Mouse (Mus musculus) forelimb bud, embryonic 11.5 days (tissue): ENCODE measurements around the gene Lrrc75b.
"Not testable (repeated sequence)": the region's sequence is repeated elsewhere in the genome, so short reads cannot be mapped to it uniquely, and the experiment has no call there.

Experiments used
- DNase-seq: peaks from one replicate; pipeline ENCODE4 v3.0.0-alpha.2; 2012; ENCODE audit warnings: low read depth, low spot score

Lrrc75b gene

DNA sequence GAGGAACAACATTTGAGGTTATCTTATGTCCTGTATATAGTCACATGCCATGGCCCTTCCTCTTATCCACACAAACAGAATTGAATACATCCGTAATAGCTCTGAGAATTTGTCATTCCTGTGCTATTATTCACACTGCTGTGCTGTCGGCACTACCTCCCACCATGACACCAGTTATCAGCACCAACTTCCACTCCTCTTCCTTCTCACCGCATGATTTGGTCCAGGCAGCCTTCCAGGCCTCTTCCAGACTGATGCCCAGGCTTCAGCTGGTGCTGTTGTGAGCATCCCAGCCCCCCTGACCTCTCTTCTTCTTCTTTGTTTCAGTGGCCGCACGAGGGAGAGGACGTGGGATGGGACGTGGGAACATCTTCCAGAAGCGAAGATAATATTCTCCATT, 25.2 kb downstream of the Lrrc75b start:
- DNase-seq: no peak

DNA sequence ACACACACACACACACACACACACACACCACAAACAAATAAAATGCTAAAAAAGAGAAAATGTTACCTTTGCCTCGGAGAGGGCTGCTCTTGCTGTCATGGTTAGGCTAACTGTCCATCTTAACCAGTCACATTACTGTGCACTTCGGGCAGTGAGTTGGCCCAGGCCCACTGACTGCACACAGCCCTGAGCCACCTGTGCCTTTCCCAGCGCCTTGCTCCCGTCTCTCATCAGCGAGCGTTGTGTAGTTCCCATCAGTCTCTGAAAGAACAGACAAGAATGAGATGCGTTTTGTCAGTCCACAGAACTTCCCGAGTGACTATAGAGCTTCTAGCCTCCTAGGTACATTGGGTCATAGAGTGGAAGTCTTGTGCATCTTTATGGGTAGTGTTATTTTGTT, 25.9 kb downstream of the Lrrc75b start:
- no peak for DNase-seq

DNA sequence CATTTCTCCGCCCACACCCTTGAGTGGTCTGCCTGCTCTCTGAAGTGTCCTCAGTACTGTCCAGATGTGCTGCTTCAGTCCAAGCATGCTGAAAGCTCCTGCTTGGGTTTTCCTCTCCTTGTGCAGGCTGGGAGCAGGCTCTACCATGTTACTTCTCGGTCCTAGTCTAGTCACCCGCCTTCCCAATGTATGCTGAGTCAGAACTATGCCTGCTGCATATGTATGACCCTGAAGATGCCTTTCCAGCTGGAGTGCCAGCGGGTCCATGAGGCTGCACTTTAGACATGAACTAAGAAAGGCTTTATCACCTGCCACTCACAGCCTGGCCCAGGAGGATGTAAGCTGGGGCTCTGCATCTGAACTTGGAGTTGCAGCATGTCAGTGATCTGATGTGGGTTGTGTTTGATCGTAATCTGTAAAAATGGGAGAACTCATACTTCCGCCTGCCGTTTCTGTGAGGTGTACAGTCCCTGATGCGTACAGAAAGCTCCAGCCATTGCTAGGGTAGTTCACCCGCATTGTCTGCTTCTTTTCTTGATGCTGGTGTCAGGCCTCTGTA, 28.5 kb downstream of the Lrrc75b start:
- DNase-seq: no peak

GRCm38 (mm10) chr10:75530322-75530721, 29.8 kb downstream of the Lrrc75b start:
- DNase-seq: no peak

- not testable (repeated sequence) for DNase-seq
Observed at GRCm38 (mm10) chr10:75525450-75525849, 34.7 kb downstream of the Lrrc75b start.

GRCm38 (mm10) chr10:75521643-75522042, 38.5 kb downstream of the Lrrc75b start:
- no peak for DNase-seq

DNA sequence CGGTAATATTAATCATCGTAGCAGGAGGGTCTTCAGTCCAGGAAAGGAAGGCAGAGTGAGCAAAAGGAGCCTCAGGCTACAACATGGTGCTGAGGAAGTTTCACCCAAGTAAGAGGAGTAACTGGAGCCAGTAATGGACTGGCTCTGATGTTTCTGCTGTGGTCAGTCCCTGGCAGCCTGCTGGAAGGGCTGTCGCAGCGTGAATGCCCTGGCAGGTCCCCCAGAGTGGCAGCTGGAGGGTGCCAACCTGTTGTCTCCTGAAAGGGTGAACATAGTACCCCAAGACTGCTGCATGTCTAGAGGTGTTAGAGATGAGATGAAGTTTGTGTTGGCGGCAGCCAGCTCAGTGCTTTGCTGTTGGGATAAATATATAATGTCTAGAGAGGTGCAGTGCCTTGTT, 39.5 kb downstream of the Lrrc75b start:
- DNase-seq: no peak

DNA sequence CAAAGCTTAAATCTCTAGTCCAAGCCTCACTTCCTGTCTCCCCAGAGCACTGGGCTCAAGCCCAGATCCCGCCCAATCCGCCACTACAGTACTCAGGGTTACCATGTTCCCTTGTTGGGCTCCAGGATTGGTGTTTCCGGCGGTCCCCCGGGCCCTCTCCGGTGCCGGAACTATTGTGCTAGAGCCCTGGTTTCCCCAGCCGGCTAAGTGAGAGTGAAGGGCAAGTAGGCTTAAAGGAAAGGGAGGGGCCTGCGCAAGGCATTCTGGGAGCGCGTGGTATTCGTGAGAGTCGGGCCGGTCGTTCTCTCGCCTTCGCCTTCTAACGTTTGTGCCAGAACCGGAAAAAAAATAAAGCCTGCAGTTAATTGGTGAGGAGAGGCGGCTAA, 42.4 kb downstream of the Lrrc75b start, which contains the start of gene Gucd1:
Gene Gucd1, minus strand, starts transcription at position 215 of the 386 bp plus-strand sequence.
- peak; percentile 96 for DNase-seq

DNA sequence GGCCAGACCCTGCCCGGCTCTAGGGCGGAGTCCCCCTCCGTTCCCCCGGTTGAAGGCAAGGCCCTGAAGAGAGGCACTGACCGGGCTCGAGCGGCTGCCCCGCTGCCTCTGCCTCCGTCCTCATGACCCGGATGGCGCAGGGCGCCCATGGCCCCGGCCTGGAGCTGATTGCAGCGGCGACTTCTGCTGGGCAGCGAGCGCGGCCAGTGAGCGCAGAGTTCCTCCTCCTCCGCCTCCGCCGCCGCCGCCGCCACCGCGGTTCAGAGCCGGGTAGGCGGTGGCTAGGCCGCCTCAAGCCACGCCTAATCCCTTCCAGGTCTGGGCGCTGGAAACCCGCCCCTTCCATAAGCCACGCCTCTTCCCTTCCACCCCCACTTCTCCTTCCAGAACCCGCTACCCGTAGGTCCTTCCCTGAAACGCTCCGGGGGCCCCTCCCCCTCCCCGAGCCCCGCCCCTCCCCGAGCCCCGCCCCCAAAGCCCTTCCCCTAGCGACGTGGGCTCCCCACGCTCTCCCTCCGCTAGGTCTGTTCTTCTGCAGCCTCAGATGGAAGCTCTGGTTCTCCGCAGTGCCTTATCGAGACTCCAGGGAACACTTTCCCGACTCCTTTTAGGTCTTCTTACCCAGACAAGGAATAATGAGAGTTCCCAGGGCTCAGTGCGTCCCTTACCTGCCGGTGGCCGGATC, 42.9 kb downstream of the Lrrc75b start, which contains the start of gene Snrpd3:
Gene Snrpd3, plus strand, starts transcription at position 479 of the 685 bp plus-strand sequence.
- peak; percentile 97 for DNase-seq

GRCm38 (mm10) chr10:75516724-75517072, 43.4 kb downstream of the Lrrc75b start:
- DNase-seq: peak; percentile 16

DNA sequence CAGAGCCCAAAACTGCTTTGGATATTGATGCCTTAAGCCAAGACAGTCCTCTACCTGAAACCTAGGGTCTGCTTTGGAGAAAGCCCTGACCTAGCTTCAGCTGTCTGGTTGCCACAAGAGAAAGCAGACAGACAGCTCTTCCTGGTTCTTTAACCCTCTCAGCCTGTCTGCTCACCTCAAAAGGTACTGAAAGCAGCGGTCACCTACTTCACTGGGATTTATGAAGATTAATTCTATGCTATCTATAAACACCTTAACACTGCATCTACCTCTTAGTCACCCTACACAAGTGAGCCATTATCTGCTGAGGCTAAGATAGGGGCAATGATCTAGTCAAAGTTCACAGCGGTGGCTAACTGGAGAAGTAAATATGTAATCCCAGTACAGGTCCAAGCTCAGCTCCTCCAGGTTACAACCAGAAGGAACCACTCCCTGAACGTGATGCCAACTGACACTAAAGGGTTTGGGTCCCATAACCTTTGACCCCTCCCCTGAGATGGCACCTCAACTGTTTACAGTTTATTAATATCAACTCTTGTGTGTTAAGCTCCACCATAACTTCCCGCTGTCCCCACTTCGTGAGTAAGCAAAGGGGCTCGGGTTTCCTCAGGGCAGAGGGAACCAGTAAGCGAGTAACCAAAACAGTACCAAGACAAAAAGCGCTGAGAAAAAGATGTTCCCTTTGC, 43.9 kb downstream of the Lrrc75b start:
- DNase-seq: no peak

GRCm38 (mm10) chr10:75515216-75516037, 44.7 kb downstream of the Lrrc75b start:
- no peak for DNase-seq

DNA sequence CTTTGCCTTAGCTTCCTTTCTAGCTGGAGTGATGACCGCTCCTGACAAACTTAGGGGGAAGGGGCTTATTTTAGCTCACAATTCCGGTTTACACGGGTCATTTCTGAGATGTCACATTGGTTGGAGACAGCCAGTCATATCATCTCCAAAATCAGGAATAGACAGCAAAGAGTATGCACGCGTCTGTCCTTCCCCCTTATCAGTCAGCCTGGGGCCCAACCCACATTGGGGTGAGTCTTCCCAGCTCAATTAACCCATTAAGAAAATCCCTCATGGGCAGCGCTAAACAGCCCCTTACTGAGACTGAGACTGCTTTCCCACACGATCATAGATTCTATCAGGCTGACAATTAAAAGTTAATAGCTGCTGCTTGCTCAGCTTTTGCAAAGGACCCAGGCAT, 45.8 kb downstream of the Lrrc75b start:
- DNase-seq: no peak

GRCm38 (mm10) chr10:75513306-75514067, 46.6 kb downstream of the Lrrc75b start:
- DNase-seq: no peak

GRCm38 (mm10) chr10:75512796-75513195, 47.3 kb downstream of the Lrrc75b start:
- DNase-seq: no peak

DNA sequence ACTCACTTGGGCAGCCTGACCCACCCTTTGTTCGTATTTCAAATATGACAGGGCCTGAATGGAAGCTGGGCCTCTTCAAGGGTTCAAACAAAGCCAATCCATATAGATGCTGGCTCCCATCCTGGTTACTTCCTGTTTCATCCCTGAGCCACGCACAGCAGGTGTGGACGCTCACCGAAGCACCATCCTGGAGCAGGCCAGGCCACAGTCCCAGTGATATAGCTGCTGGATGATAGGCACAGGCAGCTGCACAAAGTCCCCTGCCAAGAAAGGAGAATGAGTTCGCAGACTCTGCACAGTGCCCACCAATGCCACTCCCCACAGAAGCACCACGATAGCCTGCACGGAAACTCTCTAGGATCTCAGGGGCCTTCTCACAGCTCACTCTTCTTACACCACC, 48.2 kb downstream of the Lrrc75b start:
- no peak for DNase-seq

- no peak for DNase-seq
Observed at GRCm38 (mm10) chr10:75511060-75511459, 49.1 kb downstream of the Lrrc75b start.

GRCm38 (mm10) chr10:75510446-75510845, 49.7 kb downstream of the Lrrc75b start:
- no peak for DNase-seq

DNA sequence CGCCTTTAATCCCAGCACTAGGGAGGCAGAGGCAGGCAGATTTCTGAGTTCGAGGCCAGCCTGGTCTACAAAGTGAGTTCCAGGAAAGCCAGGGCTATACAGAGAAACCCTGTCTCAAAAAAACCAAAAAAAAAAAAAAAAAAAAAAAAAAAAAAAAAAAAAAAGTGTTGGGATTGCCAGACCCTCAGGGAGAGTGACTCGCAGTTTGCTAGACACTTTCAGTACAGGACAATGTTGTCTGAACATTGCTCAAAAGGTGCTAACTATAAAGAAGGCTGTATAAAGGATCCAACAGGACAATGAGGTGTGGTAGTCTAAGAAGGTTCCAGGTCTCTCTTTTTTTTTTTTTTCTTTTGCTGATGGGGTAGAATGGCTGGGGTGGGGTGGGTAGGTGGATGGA, 54.2 kb downstream of the Lrrc75b start:
- not testable (repeated sequence) for DNase-seq

DNA sequence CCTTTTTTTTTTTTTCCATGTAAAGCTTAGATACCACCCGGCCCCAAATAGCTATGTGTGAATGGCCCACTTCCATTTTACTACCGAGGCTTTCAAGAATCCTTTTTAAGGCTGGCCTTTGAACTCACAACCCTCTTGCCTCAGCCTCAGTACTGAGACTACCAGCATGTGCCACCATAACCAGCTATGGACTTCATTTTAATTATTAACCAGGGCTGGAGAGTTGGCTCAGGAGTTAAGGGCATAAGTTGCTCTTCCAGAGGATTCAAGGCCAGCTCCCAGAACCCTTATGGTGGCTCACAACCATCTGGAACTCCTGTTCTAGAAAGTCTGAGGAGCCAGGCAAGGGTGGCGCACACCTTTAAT, 55.0 kb downstream of the Lrrc75b start:
- no peak for DNase-seq
